Mouse (Mus musculus) limb, embryonic 11.5 days (tissue): ENCODE results near the gene Bmf. TPM values are rescaled to one million over a fixed set of nuclear protein-coding genes. Genes with fewer than 3 reads are reported as not detected.

Source experiments
- polyA plus RNA-seq: library from polyadenylated mRNA; unstranded; fragments of >200 nt; fragmentation: Nextera tagmentation; extraction: Ambion mirVana; gene quantifications from 2 replicates; pipeline ENCODE4 v1.2.1, GENCODE M21; 2014

Gene Bmf
- polyA plus RNA-seq, 1 experiment from 2014 or later = 7.5 TPM

Other genes starting within 250 kb of the Bmf start
- gene Gpr176, start 176.3 kb downstream of the Bmf start, polyA plus RNA-seq = 0.08 and 0.18 TPM in 2 replicates
- 13.0 and 17.2 TPM in 2 replicates for gene Eif2ak4, start 161.1 kb downstream of the Bmf start, polyA plus RNA-seq
- 231 TPM in 2 replicates for gene Srp14, start 70.0 kb downstream of the Bmf start, polyA plus RNA-seq
- gene Bub1b, start 48.5 kb upstream of the Bmf start, polyA plus RNA-seq = 145 and 155 TPM in 2 replicates
- gene Pak6, start 113.6 kb upstream of the Bmf start, polyA plus RNA-seq = 0.33 and 0.50 TPM in 2 replicates
- not detected in 2 replicates for gene Ankrd63, start 154.3 kb upstream of the Bmf start, polyA plus RNA-seq
- gene Plcb2, start 178.8 kb upstream of the Bmf start, polyA plus RNA-seq = 0.48 and 0.57 TPM in 2 replicates
- 26.9 and 28.2 TPM in 2 replicates for gene Inafm2, start 196.1 kb upstream of the Bmf start, polyA plus RNA-seq
- gene Ccdc9b, start 213.0 kb upstream of the Bmf start, polyA plus RNA-seq = 0.04 and 0.26 TPM in 2 replicates
- not detected in 2 replicates for gene Phgr1, start 223.1 kb upstream of the Bmf start, polyA plus RNA-seq
- gene Disp2, start 230.0 kb upstream of the Bmf start, polyA plus RNA-seq = 0.05 TPM in 1 of 2 replicates, not detected in the other